Mouse (Mus musculus): Measurements from ENCODE around the gene Klhl11. TPM values are rescaled to one million over a fixed set of nuclear protein-coding genes. Genes with fewer than 3 reads are reported as not detected.
A peak's percentile ranks its signal among the peaks of the same experiment; 100 is the strongest.

Gene Klhl11
- total RNA-seq, 2 experiments from 2014 or later, result 117 to 124 TPM

DNA sequence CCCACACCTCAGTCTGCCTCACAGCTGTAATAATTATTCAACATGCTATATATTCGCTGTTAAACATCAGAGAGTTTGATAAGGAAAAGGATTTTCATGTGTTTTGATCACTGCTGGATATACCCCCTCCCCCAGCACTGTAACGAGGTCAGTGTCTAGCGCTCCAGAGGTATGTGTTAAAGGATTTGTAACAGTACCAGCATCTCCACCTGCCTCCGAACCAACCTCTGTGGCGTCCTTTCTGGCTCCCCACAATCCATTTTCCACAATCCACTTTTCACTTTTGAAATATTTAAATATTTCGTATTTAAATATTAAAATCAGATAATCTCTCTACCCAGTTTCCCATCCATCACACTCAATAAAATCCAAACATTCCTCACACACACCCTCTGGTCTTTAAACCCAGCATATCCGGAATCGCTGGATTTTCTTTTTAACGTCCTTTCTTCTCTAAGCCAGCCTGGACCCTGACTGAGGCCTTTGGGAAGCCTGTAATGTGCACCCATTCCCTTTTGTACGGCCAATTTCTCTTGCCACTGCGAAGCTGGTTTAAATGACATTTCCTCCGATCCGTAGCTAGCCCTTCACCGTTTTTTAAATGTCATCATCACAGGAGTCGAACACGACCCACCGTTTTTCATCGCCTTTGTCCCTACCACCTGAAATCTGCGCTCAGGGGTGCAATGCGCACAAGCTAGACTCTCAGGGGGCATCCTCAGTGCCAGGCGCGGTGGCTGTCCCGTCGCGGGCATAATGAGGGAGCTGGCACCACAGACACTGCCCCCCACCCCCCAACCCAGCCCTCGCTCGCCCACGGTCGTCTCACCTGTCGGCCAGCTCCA is 967 bp downstream of the Klhl11 start:
- peak in 1 of 2 experiments; percentile 19 for DNase-seq (ENCODE audit: low spot score in 2 of 2)

DNA sequence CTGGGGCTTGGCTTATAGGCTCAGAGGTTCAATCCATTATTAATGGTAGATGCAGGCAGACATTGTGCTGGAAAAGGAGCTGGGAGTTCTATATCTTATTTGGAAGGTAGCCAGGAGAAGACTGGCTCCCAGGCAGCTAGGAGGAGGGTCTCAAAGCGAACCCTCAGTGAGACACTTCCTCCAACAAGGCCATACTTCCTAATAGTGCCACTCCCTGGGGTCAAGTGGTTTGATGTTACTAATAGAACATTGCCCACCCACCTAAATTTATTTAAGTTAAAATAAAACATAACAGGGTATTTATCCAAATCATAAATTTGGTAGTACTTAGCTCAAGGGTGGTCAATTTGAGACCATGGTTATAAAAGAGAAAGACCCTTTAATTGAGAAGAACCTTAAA is 6.7 kb downstream of the Klhl11 start:
- DNase-seq (ENCODE audit: low spot score in 2 of 2), result no peak

DNA sequence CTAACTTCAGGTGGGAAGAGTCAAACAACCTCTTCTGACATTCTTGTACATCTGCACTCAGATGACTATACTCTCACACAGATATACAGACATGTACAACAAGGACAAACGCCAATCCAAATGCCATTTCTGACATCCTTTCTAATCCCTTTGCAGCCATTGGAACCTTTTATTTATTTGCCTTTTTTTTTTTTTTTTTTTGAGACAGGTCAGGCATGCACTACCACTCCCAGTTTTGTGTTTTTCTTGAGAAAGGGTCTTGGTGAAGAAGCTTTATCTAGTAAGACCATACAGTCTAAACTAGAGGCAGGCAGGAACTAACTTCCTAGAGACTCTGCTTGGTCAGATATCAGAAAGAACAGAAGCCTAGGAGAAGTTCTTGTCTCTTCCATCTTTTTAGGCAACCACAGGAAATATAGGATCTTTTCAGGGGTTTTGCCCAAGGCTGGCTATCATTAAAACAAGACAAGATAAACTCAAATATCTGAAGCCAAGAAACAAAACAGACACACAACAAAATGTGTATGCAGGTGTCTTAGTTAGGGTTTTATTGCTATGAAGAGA is 7.2 kb downstream of the Klhl11 start:
- no peak for DNase-seq (ENCODE audit: low spot score in 2 of 2)

DNA sequence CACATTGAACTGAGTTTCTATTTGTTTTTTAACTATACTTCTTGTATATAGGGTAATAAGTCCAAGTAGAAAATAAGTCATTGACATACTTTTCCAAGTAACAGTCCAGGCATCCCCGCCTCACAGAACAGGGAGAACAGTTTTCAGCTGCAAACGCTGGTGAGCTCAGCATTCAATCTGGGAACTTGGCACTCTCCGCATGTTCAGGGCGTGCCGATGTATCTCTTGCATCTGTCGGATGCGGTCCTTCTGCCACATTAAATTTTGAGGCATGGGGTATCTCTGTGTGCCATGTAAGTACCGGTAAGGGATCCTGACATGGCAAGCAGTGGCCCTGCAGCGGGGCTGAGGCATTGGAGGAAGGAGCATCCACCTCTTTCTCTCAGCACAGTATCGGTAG is 9.8 kb downstream of the Klhl11 start:
- peak; percentile 41 to 82 for DNase-seq (ENCODE audit: low spot score in 2 of 2)

DNA sequence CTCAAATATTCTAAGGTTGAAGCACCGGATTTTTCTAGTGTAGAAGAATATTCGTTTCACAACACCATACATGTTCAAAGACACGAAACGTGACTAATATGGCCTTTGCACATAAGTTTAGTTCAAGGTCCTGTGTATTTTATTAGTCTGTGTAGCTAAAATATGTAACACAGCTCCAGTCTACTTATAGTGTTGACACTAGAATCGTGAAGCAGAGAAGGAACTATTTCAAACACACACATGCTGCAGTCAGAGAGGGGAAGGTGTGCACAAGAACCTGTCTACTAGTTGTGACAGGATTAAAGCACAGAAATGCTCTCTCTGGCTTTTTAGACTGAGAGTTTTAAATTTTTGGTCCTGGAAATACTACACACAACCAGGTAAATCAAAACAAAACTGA is 14.8 kb downstream of the Klhl11 start:
- no peak for DNase-seq (ENCODE audit: low spot score in 2 of 2)

DNA sequence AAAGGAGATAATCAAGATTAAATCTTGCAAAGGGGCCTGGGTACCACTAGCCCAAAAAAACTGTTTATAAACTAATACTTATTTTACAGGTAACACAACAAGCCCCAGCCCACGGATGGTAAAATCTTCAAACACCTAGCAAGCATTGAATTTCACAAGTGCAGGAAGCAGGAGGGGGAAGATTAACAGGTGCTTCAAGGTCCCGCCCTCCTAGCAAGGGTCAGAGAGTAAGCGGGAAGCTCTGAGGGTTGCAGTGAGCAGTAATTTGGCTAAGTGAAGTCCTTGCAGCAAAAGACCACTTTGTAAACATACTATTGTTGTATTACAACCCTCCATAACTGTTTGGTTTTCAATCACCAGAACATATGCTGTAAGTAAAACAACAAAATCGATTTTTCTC is 15.3 kb downstream of the Klhl11 start:
- no peak for DNase-seq (ENCODE audit: low spot score in 2 of 2)

DNA sequence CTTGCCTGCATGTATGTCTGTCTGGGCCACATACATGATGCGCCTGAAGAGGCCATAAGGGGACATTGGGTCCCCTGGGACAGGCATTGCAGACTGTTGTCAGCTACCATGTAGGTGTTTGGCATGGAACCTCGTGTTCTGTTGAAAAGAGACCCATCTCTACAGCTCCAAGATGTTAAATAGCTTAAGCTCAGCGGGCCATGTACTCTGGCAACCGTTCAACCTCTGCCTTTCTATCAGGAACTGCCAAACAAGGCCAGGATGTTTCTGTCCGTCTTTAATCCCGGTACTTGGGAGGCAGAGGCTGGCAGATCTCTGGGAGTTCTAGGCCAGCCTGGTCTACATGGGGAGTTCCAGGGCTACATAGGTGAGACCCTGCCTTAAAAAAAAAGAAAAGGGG is 29.9 kb downstream of the Klhl11 start:
- peak in 1 of 2 experiments; percentile 29 for DNase-seq (ENCODE audit: low spot score in 2 of 2)

DNA sequence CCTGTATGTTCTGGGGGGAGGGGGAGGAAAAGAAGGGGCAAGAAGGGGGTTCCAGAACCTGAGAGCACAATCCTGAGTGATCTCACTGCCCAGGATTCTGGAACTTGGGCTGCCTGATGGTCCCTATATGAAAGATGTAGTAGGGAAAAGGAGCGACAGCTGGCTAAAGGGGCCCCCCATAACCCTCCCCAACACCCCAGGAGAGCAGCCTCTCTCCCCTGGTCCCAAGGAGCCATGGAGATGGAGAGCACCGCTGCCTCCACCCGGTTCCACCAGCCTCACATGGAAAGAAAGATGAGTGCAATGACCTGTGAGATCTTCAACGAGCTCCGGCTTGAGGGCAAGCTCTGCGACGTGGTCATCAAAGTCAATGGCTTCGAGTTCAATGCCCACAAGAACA is 30.7 kb downstream of the Klhl11 start, which contains the start of the genes Nt5c3b and Klhl10:
Gene Nt5c3b (minus strand): TSS at position 12 of the 400 bp plus-strand sequence.
Gene Klhl10 (plus strand): TSS at position 121 of the 400 bp plus-strand sequence.
- no peak for DNase-seq (ENCODE audit: low spot score in 2 of 2)

DNA sequence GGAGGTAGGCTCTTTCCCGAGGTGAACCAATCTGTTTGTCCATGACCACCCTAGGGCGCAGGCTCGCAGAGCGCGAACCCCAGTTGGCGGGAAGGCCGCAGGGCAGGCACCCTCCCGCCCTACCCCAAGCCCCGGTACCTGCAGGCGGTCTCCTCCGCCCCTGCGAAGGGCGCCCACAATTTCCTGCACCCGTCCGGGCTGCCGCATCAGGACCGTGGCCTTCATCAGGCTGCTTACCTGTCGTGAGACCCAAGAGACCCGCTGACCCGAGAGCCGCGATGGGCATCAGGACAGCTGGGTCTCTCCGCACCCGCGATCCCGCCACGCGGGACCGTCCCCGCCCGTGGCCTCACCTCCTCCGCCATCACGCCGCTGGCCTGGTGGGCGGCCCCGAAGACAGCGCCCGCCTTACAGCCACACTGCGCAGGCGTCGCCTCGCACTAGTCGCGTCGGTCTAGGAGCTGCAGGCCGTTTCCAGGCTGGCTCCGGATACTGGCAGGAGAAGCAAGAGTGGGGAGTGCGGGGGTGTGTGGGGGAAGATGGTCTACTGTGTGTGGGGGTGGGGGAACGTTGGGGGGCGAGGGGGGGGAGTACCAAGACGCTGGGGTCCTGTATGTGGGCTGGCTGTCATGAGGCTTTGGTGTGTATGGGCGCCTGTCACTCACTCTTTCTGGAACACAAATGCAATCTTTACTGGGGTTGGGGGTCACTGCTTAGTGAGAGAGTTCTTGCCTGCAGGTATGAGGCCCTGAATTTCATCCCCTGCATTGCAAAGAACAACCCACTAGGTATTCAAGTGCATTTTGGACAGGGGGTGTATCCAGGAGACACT is 31.6 kb downstream of the Klhl11 start:
- DNase-seq (ENCODE audit: low spot score in 2 of 2), result peak; percentile 77 to 87

DNA sequence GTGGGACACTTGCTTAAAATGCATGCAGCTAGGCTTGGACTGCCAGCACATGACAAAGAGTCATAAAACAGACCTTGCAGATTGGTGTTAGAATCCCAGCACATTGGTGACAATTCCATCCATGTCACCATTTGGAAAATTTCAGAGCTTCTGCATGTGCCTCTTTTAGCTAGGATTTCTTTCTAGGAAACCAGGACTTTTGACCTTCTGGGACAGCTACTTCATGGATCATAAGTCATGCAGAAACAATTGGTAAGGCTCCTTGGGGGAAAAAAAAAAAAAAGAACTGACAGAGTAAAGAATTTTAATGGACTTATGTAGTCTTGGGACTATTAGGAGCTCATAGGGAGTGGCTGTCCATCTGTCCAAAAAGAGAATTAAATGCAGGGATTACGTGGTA is 34.6 kb downstream of the Klhl11 start:
- no peak for DNase-seq (ENCODE audit: low spot score in 2 of 2)

DNA sequence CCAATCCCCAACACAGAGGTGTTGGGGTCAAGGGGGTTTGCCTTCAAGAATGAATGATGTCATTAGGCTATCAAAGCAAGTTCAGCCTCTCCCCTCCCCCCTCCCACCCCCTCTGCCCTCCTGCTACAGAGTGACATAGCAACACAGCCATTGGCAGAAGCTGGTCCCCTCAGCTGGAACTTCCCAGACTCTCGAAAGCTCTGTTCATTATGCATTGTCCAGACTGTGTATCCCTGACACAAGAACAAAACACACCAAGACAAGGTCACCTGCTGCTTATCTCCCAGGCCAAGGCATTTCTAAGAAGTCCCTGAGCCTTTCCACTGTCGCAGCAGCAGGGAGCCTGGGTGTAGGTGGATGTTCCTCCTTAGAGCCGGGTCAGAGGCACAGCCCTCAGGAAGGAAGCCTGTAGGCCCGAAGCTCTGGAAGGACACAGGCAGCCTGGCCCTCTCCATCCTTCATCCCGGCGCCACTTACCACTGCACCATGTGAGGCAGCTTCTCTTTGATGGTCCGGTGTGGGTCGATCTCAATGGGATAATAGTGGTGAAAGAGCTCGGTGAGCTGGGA is 36.8 kb downstream of the Klhl11 start:
- no peak for DNase-seq (ENCODE audit: low spot score in 2 of 2)

DNA sequence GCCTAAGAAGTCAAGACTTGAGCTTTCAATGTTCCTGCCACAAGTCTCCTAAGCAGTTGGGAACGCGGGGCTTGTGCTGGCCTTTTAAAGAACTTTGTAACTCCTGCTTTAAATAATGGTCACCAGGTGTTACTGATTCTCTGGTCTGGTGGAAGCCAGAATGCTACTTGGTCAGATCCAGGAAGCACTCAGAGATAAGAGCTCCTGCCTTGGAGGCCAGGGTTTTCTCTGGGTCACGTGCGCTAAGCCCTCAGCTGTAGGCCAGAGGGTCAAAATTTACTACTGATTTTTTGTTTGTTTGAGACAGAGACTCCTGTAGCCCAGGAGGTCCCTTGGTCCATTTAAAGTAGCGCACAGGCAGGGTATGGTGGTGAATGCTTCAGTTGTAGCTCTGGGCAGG is 40.5 kb downstream of the Klhl11 start:
- no peak for DNase-seq (ENCODE audit: low spot score in 2 of 2)

DNA sequence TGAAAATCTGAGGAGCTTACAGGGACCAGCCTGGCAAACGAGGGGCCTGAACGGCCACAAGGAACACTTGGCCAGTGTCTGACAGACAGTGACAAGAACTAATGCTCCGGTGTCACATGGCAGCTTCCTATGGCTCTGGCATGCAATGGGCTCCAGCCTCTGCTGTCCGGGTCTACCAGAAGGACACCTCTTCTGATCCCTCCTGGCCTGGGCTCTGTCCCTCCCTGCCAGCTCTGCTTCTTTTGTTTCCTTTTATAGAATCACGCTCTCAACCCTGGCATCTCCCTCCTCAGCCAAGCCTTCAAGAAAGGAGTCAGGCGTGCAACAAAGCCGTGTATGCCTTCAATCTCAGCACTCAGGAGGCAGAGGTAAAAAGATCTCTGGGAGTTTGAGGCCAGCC is 42.5 kb downstream of the Klhl11 start:
- no peak for DNase-seq (ENCODE audit: low spot score in 2 of 2)

DNA sequence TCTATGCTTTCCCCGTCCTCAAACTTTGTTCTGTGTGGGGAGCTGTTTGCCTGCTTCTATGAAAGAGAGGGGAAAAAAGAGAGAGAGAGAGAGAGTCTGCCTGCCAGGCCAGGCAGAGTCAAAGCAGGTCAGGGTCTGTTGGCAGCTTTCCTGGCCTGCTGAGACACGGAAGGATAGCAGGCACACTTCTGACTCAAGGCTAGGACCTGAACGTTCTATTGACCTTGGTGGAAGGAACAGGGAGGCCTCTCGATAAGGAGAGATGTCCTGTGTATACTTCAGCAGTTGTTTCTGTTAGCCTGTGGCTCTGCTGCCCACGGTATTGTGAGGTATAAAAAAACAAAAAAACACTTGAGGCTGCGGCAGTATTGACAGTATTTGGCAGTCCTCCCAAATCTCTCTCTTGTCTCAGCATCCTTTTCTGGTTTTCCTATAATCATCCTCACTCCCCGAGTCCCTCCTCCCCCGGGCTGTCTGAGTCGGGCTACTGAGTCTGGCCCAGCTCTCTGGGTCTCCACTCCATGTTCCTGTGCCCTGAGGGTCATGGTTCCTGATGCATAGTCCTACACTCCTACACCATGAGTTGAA is 43.8 kb downstream of the Klhl11 start:
- DNase-seq (ENCODE audit: low spot score in 2 of 2), result peak in 1 of 2 experiments; percentile 28

DNA sequence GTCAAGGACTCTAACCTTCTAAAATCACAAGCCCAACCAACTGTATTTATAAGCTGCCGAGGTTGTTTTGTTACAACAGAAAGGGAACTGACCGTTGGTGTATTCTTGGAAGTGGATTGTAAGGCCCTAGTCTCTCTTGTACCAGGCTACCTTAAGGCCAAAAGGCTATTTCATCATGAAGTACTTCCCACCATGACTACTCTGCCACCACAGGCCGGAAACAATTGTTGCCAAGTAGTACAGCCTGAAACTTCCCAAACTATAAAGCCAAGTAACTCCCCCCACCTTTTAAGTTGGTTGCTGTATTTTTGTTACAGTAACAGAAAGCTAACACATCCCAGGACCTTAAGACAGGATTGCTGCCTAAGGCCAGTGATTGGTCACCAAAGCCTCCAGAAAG is 45.7 kb downstream of the Klhl11 start:
- DNase-seq (ENCODE audit: low spot score in 2 of 2), result no peak

DNA sequence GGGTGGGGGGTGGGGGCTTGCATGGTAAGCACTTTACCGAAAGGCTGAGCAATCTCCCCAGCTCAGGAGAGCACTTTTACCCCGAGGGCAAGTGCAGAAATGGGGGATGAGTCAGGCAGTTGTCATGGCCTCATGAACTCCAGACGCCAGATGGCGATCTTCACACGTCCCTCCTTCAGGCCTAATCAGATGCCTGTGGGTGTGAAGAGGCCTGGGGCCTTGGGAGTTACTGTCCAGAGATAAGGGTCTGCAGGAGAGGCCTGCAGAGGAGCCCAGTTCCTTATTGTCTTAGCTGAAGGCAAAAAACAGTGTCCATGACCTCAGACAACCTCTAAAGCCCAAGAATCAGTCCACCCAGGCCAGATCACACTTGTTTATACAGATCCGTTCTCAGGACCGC is 46.7 kb downstream of the Klhl11 start:
- DNase-seq (ENCODE audit: low spot score in 2 of 2), result peak; percentile 31 to 81

DNA sequence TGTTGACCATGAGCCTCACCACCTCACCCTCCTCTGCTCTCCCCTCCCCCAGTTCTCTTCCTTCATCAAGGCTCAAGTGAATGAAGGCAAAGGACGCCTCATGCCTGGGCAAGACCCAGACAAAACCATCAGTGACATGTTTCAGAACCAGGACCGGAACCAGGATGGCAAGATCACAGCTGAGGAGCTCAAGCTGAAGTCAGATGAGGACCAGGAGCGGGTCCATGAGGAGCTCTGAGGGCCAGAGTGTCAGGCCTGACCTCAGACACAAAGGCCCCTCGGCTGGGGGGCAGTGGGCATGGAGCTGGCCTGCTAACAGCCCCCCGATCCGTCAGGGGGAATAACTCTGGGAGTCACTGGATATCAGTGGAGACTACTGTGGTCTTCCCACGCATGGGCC is 48.7 kb downstream of the Klhl11 start:
- no peak for DNase-seq (ENCODE audit: low spot score in 2 of 2)

DNA sequence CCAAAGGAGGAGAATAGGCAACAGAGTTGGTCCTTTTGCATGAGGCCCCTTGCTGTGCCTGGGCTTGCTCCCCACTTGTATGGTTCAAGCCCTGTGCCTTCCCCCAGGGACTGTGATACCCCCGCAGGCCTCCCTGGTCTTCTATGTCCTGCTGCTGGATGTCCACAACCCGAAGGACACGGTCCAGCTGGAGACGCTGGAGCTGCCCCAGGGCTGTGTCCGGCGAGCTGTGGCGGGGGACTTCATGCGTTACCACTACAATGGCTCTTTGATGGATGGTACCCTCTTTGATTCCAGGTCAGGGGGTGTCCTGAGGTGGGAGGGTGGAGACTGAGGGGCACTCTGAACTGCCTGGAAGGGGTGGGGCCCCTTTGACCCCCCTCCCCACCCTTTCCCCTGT is 51.0 kb downstream of the Klhl11 start:
- DNase-seq (ENCODE audit: low spot score in 2 of 2), result no peak

DNA sequence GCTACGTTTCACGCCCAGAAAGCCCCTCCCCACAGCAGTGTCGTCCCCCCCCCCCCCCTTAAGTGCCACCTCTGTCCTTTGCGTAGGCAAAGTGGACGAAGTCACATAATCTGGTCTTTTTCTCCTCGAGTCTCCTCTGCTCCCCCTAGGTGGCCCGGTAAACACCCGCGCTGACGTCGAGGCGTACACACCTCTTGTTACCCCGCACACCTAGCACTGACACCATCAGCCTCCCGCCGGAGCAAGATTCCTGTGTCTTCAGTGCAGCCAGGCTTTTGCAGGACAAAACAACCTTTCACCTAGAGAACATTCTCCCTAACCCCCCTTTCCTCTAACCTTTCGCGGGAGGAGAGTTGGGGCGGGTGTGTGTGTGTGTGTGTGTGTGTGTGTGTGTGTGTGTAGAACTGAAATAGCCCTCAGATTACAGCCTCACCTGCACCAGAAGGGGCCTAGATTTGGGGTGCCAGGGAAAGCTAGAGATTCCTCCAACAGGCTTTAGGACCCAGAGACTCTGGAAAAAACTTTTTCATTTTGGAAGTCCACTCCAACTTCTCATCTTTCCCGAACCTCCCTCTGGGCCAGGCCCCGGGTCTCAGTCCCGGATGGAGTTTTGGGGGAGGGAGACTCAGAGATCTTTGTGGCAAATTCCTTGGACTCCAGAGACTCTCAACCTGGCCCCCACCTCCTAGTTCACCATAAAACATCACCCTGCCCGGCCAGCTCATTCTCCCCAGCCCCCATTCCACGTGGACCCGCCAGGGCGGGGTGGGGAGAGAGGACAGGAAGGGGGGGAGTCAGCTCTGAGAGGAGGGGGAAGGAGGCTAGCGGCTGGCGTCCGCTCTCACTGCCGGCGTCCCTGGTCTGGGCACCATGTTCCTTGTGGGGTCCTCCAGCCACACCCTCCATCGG is 57.4 kb downstream of the Klhl11 start, which contains the start of gene Fkbp10:
Gene Fkbp10 (plus strand): TSS at position 784 of the 909 bp plus-strand sequence.
- no peak for DNase-seq (ENCODE audit: low spot score in 2 of 2)
